Mouse (Mus musculus): Measurements from ENCODE around the gene Hnf4a. TPM values are rescaled to one million over a fixed set of nuclear protein-coding genes. Genes with fewer than 3 reads are reported as not detected.

Hnf4a gene
- total RNA-seq, 2 experiments from 2014 or later = not detected

DNA sequence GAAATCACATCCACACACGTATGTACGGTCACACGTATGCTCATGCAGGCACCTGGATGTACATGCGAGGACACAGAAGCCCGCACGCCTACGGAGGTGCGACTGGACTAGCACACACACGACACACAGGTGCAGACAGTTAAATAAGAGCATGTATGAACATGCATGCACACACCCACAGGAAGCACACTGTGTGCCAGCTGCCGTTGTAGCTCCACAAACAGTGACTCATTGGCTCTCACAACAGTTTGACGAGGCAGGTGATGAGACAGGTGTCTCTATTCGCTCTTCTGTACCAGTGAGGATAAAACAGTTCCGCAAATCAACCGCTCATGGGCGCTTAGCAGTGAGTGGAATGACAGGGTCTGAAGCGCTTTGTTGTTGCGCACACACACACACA is 16.0 kb upstream of the Hnf4a start:
- no peak for DNase-seq

DNA sequence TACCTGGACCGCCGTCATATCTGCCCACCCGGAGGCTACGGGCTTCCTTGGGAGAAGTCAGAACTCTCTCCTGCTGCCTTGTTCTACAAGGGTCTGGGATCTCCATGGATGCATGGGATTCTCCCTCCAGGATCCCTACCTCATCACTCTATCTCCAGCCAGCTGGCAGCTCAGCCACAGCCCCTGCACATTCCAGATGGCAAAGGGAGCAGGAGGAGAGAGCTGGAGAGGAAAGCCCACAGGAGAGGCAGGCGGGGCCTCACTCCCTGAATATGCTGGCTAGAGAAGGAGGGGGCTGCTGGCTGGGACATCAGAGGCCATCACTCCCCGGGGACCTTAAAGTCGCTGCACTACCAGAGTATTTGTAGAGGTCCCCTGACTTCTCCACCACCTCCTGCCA is 15.3 kb upstream of the Hnf4a start:
- no peak for DNase-seq

DNA sequence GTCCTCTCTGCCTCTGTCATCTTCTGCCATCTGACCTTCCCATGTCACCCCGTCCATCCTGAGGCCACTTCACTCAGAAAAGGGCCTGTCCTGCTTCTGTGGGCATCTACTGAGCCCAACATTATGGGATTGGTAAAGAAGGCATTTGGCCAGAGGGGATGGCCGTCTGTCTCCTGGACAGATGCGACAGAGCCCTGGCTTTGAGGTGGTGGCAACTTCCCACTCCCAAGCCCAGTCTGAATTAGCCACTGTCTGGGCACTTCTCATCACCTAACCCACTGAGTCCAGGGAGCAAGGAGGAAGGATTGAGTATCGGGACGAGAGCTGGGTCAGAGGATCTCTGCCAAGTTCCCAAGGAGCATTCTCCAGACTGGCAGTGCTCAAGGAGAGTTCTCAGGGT is 14.6 kb upstream of the Hnf4a start, which contains the start of gene R3hdml:
Gene R3hdml (plus strand): TSS at position 301 of the 400 bp plus-strand sequence.
- no peak for DNase-seq

DNA sequence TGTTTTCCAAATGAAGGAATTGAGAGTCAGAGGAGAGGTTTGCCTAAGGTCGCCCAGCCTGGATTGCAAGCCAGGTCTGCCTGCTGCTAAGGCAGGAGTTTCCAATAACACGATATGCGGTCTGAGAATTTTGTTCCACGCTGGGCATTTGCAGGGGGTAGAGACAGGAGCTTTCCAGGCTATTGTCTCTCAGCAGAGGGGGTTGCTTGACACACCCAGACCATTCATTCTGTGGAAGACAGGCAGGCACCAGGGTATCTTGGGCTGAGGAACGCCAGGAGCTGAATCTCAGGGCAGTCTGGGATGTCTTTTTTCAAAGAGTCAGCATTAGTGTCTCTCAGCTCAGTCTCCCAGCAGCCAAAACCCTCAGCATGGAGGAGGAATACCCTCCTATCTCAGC is 13.6 kb upstream of the Hnf4a start:
- DNase-seq = no peak

DNA sequence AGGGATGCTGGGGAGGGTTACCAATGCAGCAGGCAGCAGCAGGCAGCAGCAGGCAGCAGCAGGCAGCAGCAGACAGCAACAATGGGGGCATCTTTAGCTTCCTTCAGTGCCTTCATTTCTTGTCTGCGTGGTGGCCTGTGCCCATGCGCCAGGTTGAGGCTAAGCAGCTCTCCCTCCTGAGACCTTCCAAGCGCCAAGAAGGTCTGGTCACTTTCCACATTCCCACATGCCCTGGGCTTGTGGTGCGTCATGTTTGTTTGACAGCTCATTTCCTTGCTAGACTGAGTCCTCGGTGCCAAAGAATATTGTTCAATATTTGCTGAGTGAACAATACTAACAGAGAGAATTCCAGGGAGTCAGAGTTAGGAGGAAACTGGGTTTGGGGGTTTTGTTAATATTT is 12.6 kb upstream of the Hnf4a start:
- no peak for DNase-seq

DNA sequence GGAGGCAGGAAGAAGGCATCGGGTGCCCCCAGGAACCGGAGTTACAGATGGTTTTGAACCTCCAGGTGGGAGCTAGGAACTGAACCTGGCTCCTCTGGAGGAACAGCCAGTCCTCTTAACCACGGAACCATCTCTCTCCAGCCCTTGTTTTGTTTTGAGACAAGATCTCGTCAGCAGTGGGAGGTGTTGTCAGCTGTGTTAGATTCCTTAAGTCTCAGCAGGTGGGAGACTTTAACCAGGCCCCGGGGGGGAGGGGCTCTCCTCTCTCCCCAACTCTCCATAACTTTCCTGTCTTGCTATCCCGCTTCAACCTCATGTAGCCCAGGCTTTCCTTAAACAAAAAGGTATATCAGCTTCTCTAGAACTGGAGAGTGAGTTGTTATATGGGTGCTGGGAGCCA is 12.2 kb upstream of the Hnf4a start:
- no peak for DNase-seq

DNA sequence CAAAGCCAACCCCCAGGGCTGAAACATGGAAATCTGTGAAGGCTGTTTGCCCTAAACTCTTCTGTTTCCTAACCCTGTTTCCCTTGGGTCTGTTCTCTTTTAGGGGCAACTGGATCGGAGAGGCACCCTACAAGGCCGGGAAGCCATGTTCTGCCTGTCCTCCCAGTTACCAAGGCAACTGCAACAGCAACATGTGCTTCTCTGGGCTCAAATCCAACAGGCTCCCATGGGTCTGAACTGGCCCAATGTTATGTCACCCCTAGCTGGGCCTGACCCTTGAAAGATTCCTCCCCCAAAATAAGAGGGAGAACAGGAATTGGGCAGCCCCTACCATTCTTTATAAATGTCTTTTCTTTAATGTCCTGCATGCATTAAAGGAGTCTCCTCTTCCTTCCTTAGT is 4.4 kb upstream of the Hnf4a start:
- peak; percentile 41 to 42 for DNase-seq

DNA sequence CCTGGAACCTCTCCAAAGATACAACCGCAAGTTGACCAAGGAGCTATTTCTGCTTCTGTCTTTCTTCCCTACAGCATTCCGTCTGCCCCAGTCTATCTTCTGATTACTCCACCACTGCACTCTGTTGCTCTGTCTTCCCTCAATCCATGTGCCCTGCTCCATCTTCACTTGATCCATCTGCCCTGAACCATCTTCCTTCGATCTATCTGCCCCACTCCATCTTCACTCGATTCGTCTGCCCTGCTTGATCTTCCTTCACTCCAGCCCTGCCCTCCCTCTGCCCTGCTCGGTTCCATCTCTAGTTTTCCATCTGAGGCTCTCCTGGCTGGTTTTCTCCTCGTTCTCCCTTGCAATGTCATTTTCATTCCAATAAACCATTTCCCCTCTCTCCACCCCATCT is 3.4 kb upstream of the Hnf4a start:
- no peak for DNase-seq

DNA sequence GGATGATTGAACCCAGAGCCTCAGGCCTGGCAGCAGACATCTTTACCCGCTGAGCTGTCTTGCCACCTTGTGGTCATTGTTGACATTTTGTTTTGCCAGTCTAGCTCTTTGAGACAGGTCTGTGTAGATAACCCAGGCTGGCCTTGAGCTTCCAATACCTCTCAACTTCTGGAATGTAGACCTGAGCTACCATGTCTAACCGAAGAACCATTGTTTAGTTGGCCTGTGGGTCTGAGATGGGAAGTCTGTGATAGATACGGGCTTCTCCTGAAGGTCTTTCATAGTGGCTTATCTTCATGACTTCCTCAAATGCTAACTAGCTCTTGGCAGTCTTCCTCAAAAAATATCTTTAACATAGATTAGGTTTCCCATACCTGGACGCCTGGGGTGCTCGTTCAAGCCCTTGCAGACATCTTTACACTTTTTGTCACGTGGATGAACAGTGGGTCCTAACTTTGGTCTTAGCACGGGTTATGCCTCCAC is 19.2 kb downstream of the Hnf4a start:
- no peak for DNase-seq

DNA sequence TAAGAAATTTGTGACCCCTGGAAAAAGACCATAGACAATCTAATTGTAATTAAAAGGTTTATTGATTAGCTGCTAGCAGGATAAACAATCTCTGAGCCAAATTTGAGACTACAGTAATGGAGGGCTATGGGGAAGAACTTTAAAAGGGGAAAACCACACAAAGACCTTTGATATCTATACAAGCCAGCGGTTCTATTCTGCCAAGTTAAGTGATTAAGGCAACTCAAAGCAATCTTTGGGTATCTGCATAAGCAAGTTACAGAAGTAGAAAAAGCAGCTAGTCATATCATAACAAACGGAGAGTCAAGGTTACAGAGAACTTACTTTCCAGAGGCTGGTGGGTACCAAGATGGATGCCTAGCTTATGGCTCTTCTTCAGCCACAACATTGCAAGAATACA is 20.9 kb downstream of the Hnf4a start:
- no peak for DNase-seq

DNA sequence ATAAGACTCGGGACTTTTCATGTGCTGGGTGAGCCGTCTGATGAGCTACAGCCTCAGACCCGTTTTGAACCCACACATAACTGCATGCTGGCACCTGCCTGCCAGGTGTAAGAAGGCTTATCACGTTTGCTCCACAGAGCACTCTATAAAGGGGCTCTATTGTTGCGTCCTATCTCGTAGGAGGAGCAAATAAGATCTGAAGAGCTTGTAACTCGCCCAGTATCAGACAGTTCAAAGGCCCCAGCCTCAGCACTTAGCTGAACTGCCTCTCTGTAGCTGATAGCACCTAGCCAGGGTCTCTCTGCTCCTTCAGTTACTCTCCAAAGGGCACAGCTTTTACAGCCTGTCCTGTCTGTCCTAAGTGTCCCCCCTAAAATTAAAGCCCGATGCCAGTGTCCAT is 23.8 kb downstream of the Hnf4a start:
- DNase-seq = no peak

DNA sequence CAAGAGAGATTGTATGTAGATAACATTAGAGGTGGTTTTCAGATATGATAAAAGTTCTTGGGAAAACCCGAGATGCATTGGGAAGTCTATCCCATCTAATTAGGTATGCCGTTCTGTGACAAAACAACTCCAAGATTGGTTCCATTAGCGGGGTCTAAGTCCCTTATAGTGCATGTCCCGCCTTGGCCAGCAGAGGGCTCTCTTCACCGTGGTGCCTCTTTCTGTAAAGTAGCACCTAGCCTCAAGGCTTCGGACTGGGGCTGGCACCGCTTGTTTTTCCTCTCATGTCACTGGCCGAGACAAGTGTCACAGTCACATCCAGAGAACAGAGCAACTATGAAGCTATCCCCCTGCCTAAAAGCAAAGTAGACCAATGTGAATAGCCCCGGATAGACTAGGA is 25.3 kb downstream of the Hnf4a start:
- DNase-seq = peak; percentile 73 to 92

DNA sequence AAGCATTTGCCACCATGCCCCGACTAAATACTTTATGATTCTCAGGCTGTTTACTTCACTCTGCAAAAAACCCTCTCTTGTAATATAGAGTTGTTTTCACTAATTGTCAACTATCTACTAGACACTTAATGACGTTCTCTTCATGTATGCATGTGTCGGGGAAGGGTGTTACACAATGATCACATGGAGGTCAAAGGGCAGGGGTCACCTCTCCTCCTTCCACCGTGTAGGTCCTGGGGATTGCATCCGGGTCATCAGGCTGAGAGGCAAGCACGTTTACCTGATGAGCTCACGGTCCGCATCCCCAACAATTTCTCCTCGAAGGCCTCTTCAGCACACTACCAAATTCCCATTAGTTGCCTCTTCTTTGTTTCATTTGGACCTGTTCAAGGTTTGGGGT is 26.6 kb downstream of the Hnf4a start:
- DNase-seq = no peak

DNA sequence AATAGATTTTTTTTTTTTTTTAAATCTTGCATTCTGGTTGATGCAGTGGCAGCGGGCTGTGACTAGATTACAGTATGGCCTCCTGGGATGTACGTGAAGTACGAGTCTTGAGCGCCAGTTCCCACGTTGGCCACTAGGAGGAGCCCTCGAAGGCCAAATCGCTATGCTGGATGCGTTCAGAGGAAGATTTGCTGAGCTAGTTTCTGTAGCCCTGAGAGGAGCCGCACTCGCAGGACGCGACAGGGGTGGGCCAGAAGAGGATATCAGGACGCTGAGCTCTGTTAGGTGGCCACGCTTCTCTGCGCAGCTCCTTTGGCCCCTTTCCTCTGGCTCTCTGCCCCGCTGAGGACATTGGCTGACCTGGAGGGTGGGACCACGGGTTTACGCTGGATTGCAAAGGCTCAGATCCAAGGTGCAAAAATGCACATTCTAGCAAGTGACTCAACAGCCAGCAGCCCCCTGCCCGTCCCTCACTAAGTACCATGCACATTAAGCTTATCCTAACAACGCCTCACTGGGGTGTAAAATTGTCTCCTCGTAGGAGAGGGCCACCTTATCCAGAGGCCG is 28.4 kb downstream of the Hnf4a start:
- peak; percentile 89 to 95 for DNase-seq

DNA sequence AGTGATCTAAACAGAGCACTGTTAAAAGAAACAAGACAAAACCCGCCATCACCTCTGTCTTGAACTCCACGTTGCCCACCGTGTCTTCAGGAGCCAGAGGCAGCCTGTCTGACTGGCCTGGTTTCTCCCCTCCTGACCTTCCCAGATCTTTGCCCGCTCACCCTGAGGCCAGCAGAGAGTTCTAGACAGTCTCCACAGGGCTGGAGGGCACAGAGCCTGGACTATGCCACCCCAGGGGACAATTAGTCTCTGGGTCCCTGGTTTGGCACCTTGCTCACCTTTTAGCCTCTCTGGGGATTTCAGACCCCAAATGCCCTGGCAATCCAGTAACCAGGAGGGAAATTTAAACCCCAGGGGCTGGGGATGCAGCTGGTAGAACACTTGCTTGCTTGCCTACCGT is 30.8 kb downstream of the Hnf4a start:
- no peak for DNase-seq

DNA sequence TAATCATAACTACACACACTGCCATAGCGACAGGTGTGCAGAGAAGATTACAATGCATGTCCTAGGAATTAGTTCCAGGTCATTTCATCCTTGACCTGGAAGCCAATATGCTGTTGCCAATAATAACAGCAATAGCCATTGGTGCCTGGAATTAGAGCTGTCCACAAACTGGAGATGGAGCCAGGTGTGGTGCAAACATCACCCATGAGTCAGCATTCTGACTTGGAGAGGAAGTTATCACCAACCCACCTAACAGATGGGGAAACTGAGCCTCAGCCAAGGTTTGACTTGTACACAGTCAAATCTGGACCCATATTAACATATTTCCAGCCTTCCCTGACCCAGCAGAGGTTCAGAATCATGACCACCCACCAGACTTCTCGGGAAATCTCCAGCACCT is 31.8 kb downstream of the Hnf4a start:
- no peak for DNase-seq

DNA sequence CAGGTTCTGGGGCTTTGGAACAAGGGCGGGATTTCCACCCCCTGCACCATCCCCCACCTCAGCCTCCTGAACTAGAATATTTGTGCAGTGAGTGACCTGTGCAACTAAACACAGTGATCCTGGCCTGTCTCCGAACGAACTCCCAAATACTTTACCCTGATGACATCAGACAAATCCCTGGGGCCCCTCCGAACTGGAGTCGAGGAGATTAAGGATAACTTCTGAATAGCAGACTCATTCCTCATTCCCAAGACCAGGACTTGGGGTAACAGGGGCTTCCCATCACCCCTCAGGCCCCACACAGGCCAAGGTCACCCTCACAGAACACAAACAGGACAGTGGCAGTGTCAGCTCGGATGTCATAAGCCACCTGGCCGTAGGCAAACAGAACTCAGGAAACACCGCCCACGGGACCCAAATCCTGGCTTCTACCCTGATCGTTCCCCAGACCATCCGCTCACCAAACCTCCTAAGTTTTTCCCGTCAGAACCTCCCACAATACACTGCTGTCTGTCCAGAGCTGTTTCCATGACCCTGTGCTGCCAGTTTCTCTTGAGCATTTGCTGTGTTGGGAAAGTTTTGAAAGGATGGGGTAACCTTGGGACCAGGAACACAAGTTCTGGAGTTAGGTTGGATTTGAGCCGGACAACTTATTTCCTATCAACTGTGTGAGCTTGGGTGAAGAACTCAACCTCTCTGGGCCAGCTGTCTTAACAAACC is 32.9 kb downstream of the Hnf4a start:
- peak; percentile 25 to 31 for DNase-seq

DNA sequence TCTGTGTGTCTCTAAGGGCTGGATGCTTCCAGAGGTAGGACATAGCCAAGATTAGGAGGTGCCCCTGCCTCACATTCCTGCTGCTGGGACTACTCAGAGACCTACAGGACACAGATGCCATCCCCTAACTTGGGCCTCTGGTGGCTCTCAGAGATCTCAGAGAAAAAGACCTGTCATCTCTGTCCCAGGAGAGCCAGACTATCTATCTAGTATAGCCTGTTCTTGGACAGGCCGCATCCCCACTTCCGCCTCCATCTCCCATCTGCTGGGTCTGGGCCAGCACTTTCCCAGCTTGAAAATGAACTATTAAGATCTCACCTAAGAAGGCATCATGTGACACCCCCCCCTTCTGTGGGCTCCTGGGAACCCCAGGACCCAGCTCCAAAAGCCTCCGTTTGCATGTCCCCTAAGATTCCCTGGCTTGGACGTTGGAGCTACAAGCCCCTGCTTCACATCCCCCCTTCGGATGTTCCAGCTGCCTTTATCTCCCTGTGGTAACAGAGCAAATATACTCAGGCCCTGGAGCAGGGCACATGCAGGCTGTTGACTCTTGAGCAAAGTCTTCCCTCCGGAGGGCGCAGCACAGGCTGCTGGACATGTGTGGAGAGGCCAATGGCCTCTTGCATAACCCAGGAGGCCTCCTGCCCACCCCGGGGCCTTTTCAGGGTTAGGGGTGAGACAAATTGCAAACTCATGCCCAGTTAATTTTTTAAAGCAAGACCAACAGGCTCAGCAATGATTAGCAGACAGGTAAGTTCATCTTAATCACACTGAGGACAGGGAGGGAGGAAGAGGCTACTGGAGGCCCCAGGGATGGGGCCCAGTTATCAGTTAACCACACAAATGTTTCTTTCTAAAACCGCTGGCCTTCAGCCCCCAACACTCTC is 33.9 kb downstream of the Hnf4a start:
- DNase-seq = peak in 1 of 2 experiments; percentile 27

DNA sequence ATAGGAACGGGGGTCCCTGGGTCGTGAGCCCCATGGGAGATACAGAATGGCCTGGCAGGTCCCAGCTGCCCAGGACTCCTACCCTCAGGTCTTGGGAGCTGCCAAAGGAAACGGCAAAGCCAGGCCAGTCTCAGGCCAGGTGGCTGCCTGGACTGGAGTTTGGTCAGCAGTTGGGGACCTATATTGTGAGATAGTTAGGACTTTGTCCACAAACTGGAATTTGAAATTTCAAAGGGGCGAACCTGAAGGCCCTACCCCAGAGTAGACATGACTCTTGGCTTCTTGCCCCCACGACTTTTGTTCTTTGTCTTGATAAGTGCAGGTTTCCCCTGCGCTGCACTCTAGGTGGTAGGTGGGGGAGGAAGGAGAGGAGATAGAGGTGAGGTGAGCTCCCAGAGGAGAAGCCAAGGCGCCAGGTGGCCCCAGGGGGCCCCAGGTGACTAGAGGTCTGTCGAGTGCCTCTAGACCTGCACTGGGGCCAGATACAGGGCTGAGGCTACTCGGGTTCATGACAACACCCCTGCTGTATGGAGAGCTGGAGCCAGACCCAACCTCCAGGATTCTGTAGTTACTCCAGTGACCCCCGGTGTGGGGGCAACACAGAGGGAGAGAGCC is 35.1 kb downstream of the Hnf4a start:
- DNase-seq = no peak

DNA sequence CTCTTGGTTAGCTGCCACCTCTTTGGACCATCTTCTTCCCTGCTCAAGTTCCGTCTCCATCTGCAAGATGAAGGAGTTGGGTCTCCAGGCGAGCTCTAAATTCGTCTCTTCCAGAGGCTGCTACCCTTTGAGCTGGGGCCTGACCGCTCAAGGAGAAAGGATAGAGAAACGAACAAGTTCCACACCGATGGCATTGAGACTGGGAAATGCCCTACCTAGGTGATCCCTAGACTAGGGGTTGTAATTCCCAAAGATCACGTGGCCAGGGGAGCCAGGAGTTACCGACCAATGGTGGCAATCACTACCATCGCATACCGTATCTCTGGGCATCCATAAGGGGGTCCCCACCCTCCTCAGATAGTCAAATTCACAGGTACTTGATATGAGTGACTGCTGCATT is 36.1 kb downstream of the Hnf4a start:
- DNase-seq = no peak

DNA sequence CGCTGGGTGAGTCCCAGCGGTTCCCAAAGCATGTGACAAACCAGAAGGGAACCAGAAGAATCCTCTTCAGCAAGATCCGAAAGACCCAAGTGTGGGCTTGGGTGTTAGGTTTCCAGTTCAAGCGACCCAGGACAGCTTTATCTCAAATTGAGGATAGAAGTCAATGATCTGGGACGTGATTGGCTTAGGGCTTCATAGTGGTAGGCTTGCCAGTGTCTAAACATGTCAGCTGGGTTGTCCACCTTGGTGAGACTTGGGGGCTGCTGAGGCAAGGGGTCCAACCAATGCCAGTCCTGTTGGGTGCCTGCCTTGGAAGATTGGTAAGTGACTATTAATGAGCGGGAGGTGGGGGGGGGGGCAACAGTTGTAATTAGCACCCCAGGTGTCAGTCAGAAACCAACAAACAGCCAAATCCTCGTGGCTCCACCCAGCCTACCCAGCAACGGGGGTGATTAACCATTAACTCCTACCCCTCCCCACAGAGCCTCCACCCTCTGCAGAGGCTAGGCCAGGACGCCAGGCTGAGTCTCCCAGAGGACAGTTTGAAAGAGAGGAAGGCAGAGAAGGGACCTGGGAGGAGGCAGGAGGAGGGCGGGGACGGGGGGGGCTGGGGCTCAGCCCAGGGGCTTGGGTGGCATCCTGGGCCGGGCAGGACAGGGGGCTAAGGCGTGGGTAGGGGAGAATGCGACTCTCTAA is 40.2 kb downstream of the Hnf4a start:
- no peak for DNase-seq

DNA sequence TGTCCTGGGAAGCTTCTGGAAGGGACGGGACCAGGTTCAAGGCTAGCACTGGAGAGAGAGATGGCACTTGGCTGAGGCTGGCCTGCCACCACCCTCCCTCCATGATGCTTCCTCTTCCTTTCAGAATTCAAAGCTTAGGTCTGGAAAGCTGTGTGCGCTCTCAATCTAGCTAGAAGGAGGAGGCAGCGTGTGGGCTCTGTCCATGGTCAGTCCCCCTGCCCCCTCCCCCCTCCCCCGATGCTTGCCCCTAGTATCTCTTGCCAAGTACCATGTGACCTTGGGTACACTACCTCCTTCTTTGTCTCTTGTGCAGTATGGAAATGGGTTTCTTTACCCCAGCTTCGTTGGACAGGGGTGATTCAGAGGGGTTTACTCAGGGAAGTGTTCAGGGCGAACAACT is 42.2 kb downstream of the Hnf4a start:
- no peak for DNase-seq
